Mouse (Mus musculus) myocyte (in vitro differentiated cells): ENCODE data around the gene Sirpa. TPM values are rescaled to one million over a fixed set of nuclear protein-coding genes. Genes with fewer than 3 reads are reported as not detected.
A peak's percentile ranks its signal among the peaks of the same experiment; 100 is the strongest.

Experiments
- H3K27me3 ChIP-seq: one replicate; pipeline ENCODE4 v1.6.1; 2011; ENCODE audit not compliant: control insufficient read depth, insufficient read depth, insufficient read length
- H3K36me3 ChIP-seq: one replicate; pipeline ENCODE4 v1.6.1; 2011; ENCODE audit not compliant: control insufficient read depth, insufficient read depth
- H3K4me2 ChIP-seq: one replicate; pipeline ENCODE4 v1.6.1; 2011; ENCODE audit warnings: low read depth, control low read depth
- H3K4me3 ChIP-seq: one replicate; pipeline ENCODE4 v1.5.1; 2011; ENCODE audit warnings: mild to moderate bottlenecking, control low read depth, moderate library complexity
- H3K79me2 ChIP-seq: one replicate; pipeline ENCODE4 v1.6.1; 2011; ENCODE audit not compliant: control insufficient read depth, insufficient read depth
- H3ac ChIP-seq: one replicate; pipeline ENCODE4 v1.6.1; 2011; ENCODE audit not compliant: control insufficient read depth, insufficient read length
- CEBPB ChIP-seq: IDR thresholded peaks from 2 replicates; pipeline ENCODE4 v1.6.1; 2011; ENCODE audit warnings: mild to moderate bottlenecking, moderate library complexity; ENCODE audit not compliant: poor library complexity, insufficient read depth, severe bottlenecking
- E2F4 ChIP-seq: IDR thresholded peaks from one replicate; pipeline ENCODE4 v1.6.1; 2011; ENCODE audit warnings: mild to moderate bottlenecking, control low read depth, moderate library complexity; ENCODE audit not compliant: insufficient read depth
- MAX ChIP-seq: IDR thresholded peaks from one replicate; pipeline ENCODE4 v1.6.1; 2011; ENCODE audit warnings: low read depth, mild to moderate bottlenecking, control low read depth
- MYOD1 ChIP-seq, 3 experiments: IDR thresholded peaks; one replicate each; pipeline ENCODE4 v1.6.1; 2011; ENCODE audit warnings: control low read depth in 2 of 3, low read depth in 2 of 3, mild to moderate bottlenecking in 2 of 3, moderate library complexity in 1 of 3; ENCODE audit not compliant: insufficient read length in 2 of 3, control insufficient read depth in 1 of 3
- MYOG ChIP-seq, 3 experiments: IDR thresholded peaks; one replicate each; pipeline ENCODE4 v1.6.1; 2011; ENCODE audit warnings: control low read depth in 2 of 3, low read depth in 2 of 3, mild to moderate bottlenecking in 2 of 3; ENCODE audit not compliant: insufficient read length in 2 of 3, control insufficient read depth in 1 of 3, insufficient read depth in 1 of 3
- POLR2A ChIP-seq: IDR thresholded peaks from one replicate; pipeline ENCODE4 v1.6.1; 2011; ENCODE audit warnings: low read depth, mild to moderate bottlenecking, control low read depth, moderate library complexity; ENCODE audit not compliant: insufficient read length
- POLR2AphosphoS2 ChIP-seq: IDR thresholded peaks from one replicate; pipeline ENCODE4 v1.6.1; 2011; ENCODE audit warnings: low read depth, control low read depth; ENCODE audit not compliant: insufficient read length
- REST ChIP-seq: IDR thresholded peaks from one replicate; pipeline ENCODE4 v1.6.1; 2011; ENCODE audit warnings: mild to moderate bottlenecking, control low read depth, moderate library complexity; ENCODE audit not compliant: insufficient read depth, insufficient read length
- SRF ChIP-seq: IDR thresholded peaks from one replicate; pipeline ENCODE4 v1.6.1; 2011; ENCODE audit warnings: low read depth; ENCODE audit not compliant: control insufficient read depth, insufficient read length
- TCF12 ChIP-seq: IDR thresholded peaks from one replicate; pipeline ENCODE4 v1.6.1; 2011; ENCODE audit warnings: mild to moderate bottlenecking, control low read depth; ENCODE audit not compliant: poor library complexity, insufficient read depth, severe bottlenecking
- TCF3 ChIP-seq: IDR thresholded peaks from one replicate; pipeline ENCODE4 v1.6.1; 2011; ENCODE audit warnings: low read depth, control low read depth; ENCODE audit not compliant: insufficient read length
- USF1 ChIP-seq: IDR thresholded peaks from one replicate; pipeline ENCODE4 v1.6.1; 2011; ENCODE audit warnings: low read depth, mild to moderate bottlenecking, control low read depth, moderate library complexity
- polyA plus RNA-seq: library from polyadenylated mRNA; unstranded; fragments of >200 nt; fragmentation: generic; extraction: Trizol; gene quantifications from one replicate; pipeline ENCODE4 v1.2.1, GENCODE M21; 2012; ENCODE audit warnings: missing spikeins

Gene Sirpa
- 0.53 TPM for polyA plus RNA-seq

GRCm38 (mm10) chr2:129592459-129593140, at the start of gene Sirpa:
Gene Sirpa, plus strand, starts transcription at chr2:129592835.
- no peak within 1 kb of the TSS for H3K4me3 ChIP-seq
- H3K79me2 ChIP-seq: no peaks in the 10 kb centered on the region

DNA sequence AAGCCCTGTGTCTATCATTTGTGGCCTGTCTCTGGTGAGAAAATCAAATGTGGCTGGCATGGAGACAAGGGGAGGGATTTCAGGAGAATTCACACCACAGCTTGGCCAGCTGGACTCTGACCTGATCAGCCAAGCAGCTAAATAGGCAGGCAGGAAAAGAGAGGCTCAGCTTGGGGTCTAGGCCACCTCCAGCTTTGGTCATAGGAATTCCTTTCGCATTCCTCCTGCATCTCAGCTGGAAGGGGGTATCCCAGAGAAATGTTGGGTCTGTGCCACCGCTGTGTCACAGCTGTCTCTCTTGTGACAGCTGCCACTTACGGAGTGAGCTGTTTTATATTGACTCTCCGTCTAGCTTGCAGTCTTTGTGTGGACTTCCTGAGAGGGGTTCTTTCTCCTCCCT, 48.2 kb upstream of the Sirpa start:
- Histone ChIP-seq H3K27me3 (no peaks in the 10 kb centered on the region), H3K4me3 (no peak overlapping the region), H3K36me3 (no peaks in the 10 kb centered on the region), H3K79me2 (no peaks in the 10 kb centered on the region), H3K4me2 (no peak overlapping the region), H3ac (no peak overlapping the region)
- TF ChIP-seq TCF12 (peak; percentile 12), REST (no peak), MAX (no peak), SRF (no peak), CEBPB (no peak), MYOD1 (IDR thresholded peaks at IDR 0.05; ENCODE audit: control insufficient read depth in 1 of 3, insufficient read length in 2 of 3, low read depth in 2 of 3) (peak in 2 of 3 experiments; percentile 54 to 92), MYOG (IDR thresholded peaks at IDR 0.05; ENCODE audit: control insufficient read depth in 1 of 3, insufficient read depth in 1 of 3, insufficient read length in 2 of 3, low read depth in 2 of 3) (peak in 2 of 3 experiments; percentile 49 to 81), POLR2A (no peak), TCF3 (peak; percentile 65), USF1 (no peak), E2F4 (no peak), POLR2AphosphoS2 (no peak)

More at GRCm38 (mm10) chr2:129592459-129593140, at the start of gene Sirpa:
- Histone ChIP-seq H3K27me3 (peaks cover 32% of the 10 kb centered on the region), H3K36me3 (no peaks in the 10 kb centered on the region), H3K4me2 (no peak within 1 kb of the TSS), H3ac (no peak within 1 kb of the TSS)
- TF ChIP-seq MAX (no peak), USF1 (no peak), REST (no peak), MYOG (IDR thresholded peaks at IDR 0.05; ENCODE audit: control insufficient read depth in 1 of 3, insufficient read depth in 1 of 3, insufficient read length in 2 of 3, low read depth in 2 of 3) (no peak), SRF (no peak), TCF3 (no peak), TCF12 (no peak), CEBPB (no peak), MYOD1 (IDR thresholded peaks at IDR 0.05; ENCODE audit: control insufficient read depth in 1 of 3, insufficient read length in 2 of 3, low read depth in 2 of 3) (no peak), POLR2AphosphoS2 (no peak)

DNA sequence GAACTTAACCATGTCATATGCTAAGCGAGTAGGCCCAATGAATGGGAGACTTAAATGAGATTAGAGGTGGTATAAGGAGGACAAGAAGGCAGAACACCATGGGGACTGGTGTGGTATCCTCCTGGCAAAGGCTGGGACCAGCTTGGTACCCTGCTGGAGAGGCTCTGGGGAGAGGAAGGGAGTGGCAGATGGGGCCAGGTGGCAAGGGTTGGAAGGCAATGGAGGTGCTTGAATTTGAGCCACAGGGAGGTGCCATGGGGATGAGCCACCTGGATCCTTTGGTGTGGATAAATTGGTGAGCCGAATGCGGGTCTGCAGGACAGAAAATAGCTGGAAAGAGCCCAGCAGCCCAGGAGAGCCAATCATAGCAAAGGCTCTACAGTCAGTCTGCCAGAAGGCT, 47.7 kb upstream of the Sirpa start:
- Histone ChIP-seq H3K36me3 (no peaks in the 10 kb centered on the region), H3K79me2 (no peaks in the 10 kb centered on the region), H3K4me3 (no peak overlapping the region), H3K27me3 (no peaks in the 10 kb centered on the region), H3K4me2 (no peak overlapping the region), H3ac (no peak overlapping the region)
- TF ChIP-seq USF1 (no peak), POLR2AphosphoS2 (no peak), TCF12 (no peak), SRF (no peak), MYOD1 (IDR thresholded peaks at IDR 0.05; ENCODE audit: control insufficient read depth in 1 of 3, insufficient read length in 2 of 3, low read depth in 2 of 3) (no peak), REST (no peak), MYOG (IDR thresholded peaks at IDR 0.05; ENCODE audit: control insufficient read depth in 1 of 3, insufficient read depth in 1 of 3, insufficient read length in 2 of 3, low read depth in 2 of 3) (no peak), MAX (no peak), POLR2A (no peak), CEBPB (no peak), E2F4 (no peak)

DNA sequence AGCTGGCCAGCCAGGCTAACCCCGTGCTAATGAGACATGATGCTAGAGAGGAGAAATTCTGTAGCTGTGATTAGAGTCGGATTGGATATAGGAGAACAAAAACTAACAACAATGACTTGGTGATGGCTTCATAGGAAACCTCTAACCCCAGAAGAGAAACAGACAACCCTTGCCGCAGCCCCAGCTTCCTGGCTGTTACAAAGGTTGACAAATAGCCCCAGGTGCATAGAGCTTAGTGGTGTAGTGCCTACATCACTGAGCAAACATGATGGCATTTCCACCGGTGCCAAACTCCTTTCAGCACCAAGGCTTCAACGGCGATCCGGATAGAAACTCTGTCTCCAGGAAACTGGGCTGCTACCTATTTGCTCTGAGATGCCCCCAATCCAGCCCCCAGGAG, 47.0 kb upstream of the Sirpa start:
- Histone ChIP-seq H3K4me2 (no peak overlapping the region), H3K79me2 (no peaks in the 10 kb centered on the region), H3K36me3 (no peaks in the 10 kb centered on the region), H3K4me3 (no peak overlapping the region), H3K27me3 (no peaks in the 10 kb centered on the region), H3ac (no peak overlapping the region)
- TF ChIP-seq CEBPB: no peak
- TF ChIP-seq POLR2A: no peak

DNA sequence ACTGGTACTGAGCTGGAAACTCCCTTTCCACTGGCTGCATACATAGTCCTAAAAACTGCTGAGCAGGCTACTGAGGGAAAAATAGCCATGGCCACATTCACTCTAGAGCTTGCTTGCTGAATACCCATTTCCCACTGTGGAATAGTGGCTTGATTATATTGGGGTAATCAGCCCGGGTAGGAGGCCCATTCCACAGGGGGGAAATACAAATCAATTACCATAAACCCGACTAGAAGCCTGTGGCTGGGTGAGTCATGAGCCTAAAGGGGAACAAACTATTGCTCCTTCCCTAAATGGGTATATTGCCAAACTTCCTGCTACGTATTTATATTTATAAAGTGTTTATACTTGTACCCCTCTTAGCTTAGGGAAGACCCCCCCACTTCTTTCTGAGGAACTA, 45.9 kb upstream of the Sirpa start:
- no peaks in the 10 kb centered on the region for H3K27me3 ChIP-seq
- no peak overlapping the region for H3K4me3 ChIP-seq
- TF ChIP-seq CEBPB (no peak), USF1 (no peak), POLR2A (no peak), E2F4 (no peak), SRF (no peak), TCF12 (no peak), MYOG (IDR thresholded peaks at IDR 0.05; ENCODE audit: control insufficient read depth in 1 of 3, insufficient read depth in 1 of 3, insufficient read length in 2 of 3, low read depth in 2 of 3) (no peak), MYOD1 (IDR thresholded peaks at IDR 0.05; ENCODE audit: control insufficient read depth in 1 of 3, insufficient read length in 2 of 3, low read depth in 2 of 3) (no peak), TCF3 (no peak), POLR2AphosphoS2 (no peak), MAX (no peak), REST (no peak)
- no peak overlapping the region for H3K4me2 ChIP-seq
- no peaks in the 10 kb centered on the region for H3K79me2 ChIP-seq
- H3K36me3 ChIP-seq: no peaks in the 10 kb centered on the region
- no peak overlapping the region for H3ac ChIP-seq
